ENCODE assay signal across 17 mouse cellular contexts in the genomic region with DNA sequence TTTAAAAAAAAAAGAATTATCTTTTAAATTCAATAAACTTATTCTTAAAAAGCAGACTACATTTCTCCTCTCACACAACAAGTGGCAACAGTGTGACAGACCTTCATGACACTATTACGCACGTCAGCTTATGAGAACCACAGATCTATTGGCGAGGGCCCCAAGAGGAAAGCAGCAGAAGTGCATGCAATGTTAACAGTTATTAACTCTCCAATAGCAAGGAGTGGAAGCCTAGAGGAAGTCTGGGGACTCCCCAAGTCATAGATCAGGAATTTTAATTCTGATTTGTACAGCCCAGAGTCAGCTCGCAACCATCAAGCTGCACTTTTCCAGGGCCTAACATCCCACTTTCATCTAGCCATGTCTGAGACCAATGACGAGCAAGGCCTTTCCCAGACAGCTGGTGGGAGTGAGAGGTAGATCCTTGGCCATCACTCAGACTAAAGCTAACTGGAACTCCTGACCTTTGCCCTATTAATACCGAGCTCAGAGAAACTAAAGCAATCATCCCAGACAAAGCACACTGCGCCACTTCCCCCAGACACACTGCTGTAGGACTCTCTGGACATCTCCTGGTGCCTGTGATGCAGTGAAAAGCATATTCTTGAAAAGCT. TPM values are rescaled to one million over a fixed set of nuclear protein-coding genes. Genes with fewer than 3 reads are reported as not detected.
DNase-seq lines count a peak whose midpoint lies in the region; ATAC-seq and TF ChIP-seq lines count a peak whose summit lies in the region.
"Had no signal": no experiment of that assay in that cellular context is flagged by ENCODE, and none has a peak within 500 bp of the region (broad histone marks: within the 10 kb centered on the region; RNA-seq: fewer than 3 reads in every experiment).

No protein-coding gene starts in this region.

- no peak overlapping the region for H3K27ac ChIP-seq in heart, postnatal 0 days (ENCODE audit: low read depth)
- H3K27ac ChIP-seq in heart, embryonic 10.5 days: no peak overlapping the region
- H3K27ac ChIP-seq: kidney, embryonic 15.5 days; limb, embryonic 15.5 days; neural tube, embryonic 15.5 days had no signal

- no peaks in the 10 kb centered on the region for H3K27me3 ChIP-seq in heart, postnatal 0 days (ENCODE audit: control insufficient read depth, insufficient read depth, low read length)
- no peaks in the 10 kb centered on the region for H3K27me3 ChIP-seq in heart, embryonic 10.5 days (ENCODE audit: insufficient read depth, poor library complexity, severe bottlenecking)
- H3K27me3 ChIP-seq: kidney, embryonic 15.5 days; limb, embryonic 15.5 days; neural tube, embryonic 15.5 days had no signal

- H3K4me1 ChIP-seq in heart, postnatal 0 days (ENCODE audit: control insufficient read depth, insufficient read depth): peaks cover 41% of the 10 kb centered on the region
- H3K4me1 ChIP-seq in heart, embryonic 10.5 days: peaks cover 48% of the 10 kb centered on the region
- H3K4me1 ChIP-seq in lung, adult 2 months (ENCODE audit: control insufficient read depth, insufficient read depth, low read length): peaks cover 16% of the 10 kb centered on the region

- TF ChIP-seq EP300 in heart, postnatal 0 days (IDR thresholded peaks at IDR 0.05; ENCODE audit: low read depth): no peak

- peak; percentile 17; the same call in 1 of the 2 replicates for TF ChIP-seq CTCF in heart, postnatal 0 days (IDR thresholded peaks at IDR 0.05; ENCODE audit: low read depth)
- TF ChIP-seq CTCF in lung, adult 2 months (IDR thresholded peaks at IDR 0.05; ENCODE audit: insufficient read depth, low read length): no peak
- peak; percentile 33; the same call in 1 of the 2 replicates for TF ChIP-seq CTCF in brain, embryonic 14.5 days (IDR thresholded peaks at IDR 0.05; ENCODE audit: borderline replicate concordance, extremely low read depth, insufficient read depth, insufficient read length)

- WGBS in heart, postnatal 0 days: 74% methylated on average over 7 of the region's 7 CpGs
- WGBS in heart, embryonic 10.5 days: 75% methylated on average over 7 of the region's 7 CpGs
- WGBS in lung, adult 2 months: 57% methylated on average over 7 of the region's 7 CpGs

- no peak overlapping the region for H3K9ac ChIP-seq in heart, postnatal 0 days (replicated peaks; ENCODE audit: low read depth, low read length)
- H3K9ac ChIP-seq: kidney, embryonic 15.5 days; limb, embryonic 15.5 days; neural tube, embryonic 15.5 days had no signal

- no peak overlapping the region for H3K4me3 ChIP-seq in heart, postnatal 0 days (ENCODE audit: low read depth, low read length)
- no peak overlapping the region for H3K4me3 ChIP-seq in heart, embryonic 10.5 days
- no peak overlapping the region for H3K4me3 ChIP-seq in lung, adult 2 months (replicated peaks; ENCODE audit: extremely low read depth, low read depth, low read length)
- H3K4me3 ChIP-seq: kidney, embryonic 15.5 days; limb, embryonic 15.5 days; neural tube, embryonic 15.5 days had no signal

- no peak for DNase-seq in heart, postnatal 0 days (ENCODE audit: low spot score)
- no peak for DNase-seq in heart, embryonic 10.5 days (ENCODE audit: low spot score)
- DNase-seq in lung, postnatal 10 days: peak; percentile 37
- no peak for DNase-seq in lung, adult 2 months
- no peak for DNase-seq in brain, embryonic 14.5 days (ENCODE audit: low read depth)
- no peak for DNase-seq in cerebellum, adult 11-12 months
- no peak for DNase-seq in ovary, postnatal 36 days (ENCODE audit: low spot score)
- DNase-seq: adrenal gland, postnatal 14 days; cerebellum, adult 11 months; gastrocnemius, postnatal 14 days; heart, postnatal 14 days; layer of hippocampus, postnatal 36 days; right cerebral cortex, postnatal 4 days had no signal

- no peak for ATAC-seq in heart, postnatal 0 days (ENCODE audit: insufficient read depth, low read depth)
- ATAC-seq in megakaryocyte, adult 5-6 weeks (ENCODE audit: poor library complexity, severe bottlenecking): 0 out of 2 replicates have a peak, but pooled peaks have one; percentile 33

- no peaks in the 10 kb centered on the region for H3K9me3 ChIP-seq in heart, postnatal 0 days (replicated peaks; ENCODE audit: control insufficient read depth, low read length)
- H3K9me3 ChIP-seq in heart, embryonic 10.5 days: no peaks in the 10 kb centered on the region
- H3K9me3 ChIP-seq: kidney, embryonic 15.5 days; limb, embryonic 15.5 days; neural tube, embryonic 15.5 days had no signal

- H3K4me2 ChIP-seq in heart, postnatal 0 days (ENCODE audit: low read depth, low read length): no peak overlapping the region
- H3K4me2 ChIP-seq: kidney, embryonic 15.5 days; limb, embryonic 15.5 days; neural tube, embryonic 15.5 days had no signal

- H3K36me3 ChIP-seq in heart, postnatal 0 days (replicated peaks; ENCODE audit: control insufficient read depth, insufficient read depth, low read length): no peaks in the 10 kb centered on the region
- H3K36me3 ChIP-seq in heart, embryonic 10.5 days: no peaks in the 10 kb centered on the region
- H3K36me3 ChIP-seq: kidney, embryonic 15.5 days; limb, embryonic 15.5 days; neural tube, embryonic 15.5 days had no signal

- no peak for TF ChIP-seq POLR2A in lung, adult 2 months (IDR thresholded peaks at IDR 0.05; ENCODE audit: borderline replicate concordance, extremely low read depth, low read depth, low read length)
- no peak for TF ChIP-seq POLR2A in brain, embryonic 14.5 days (IDR thresholded peaks at IDR 0.05; ENCODE audit: borderline replicate concordance, extremely low read depth, insufficient read depth, insufficient read length, poor library complexity, severe bottlenecking)

RNA-seq across cellular contexts. Expression of a gene that starts 6.3 kb away (rescaled TPM):
- total RNA-seq in heart, postnatal 0 days (2014; rRNA removed; ENCODE audit: low replicate concordance): 13.2 and 14.1 TPM in 2 replicates
- polyA plus RNA-seq in heart, postnatal 0 days (2015; fragmentation: Nextera tagmentation; extraction: Ambion mirVana): 12.8 and 13.6 TPM in 2 replicates
- polyA plus RNA-seq in heart, embryonic 10.5 days (2016; fragmentation: Nextera tagmentation; extraction: Ambion mirVana): 20.0 and 23.0 TPM in 2 replicates
- polyA plus RNA-seq in lung, adult 2 months (2012; rRNA removed): 9.8 and 14.9 TPM in 2 replicates
- polyA plus RNA-seq in brain, embryonic 14.5 days (2012; rRNA removed): 33.8 and 37.8 TPM in 2 replicates
- total RNA-seq in megakaryocyte, adult 5-6 weeks (2015): 22.9 and 25.0 TPM in 2 replicates
- total RNA-seq in megakaryocyte, adult 5-6 weeks (2017): 9.8 and 10.5 TPM in 2 replicates
